Mouse (Mus musculus) right cerebral cortex, postnatal 36 days (tissue): ENCODE results near the gene Pth2.
"Not testable (repeated sequence)": the region's sequence is repeated elsewhere in the genome, so short reads cannot be mapped to it uniquely, and the experiment has no call there.

Experiments used
- DNase-seq, 2 experiments: peaks; one replicate each; pipeline ENCODE4 v3.0.0; 2022; ENCODE audit warnings: low spot score in 2 of 2, mixed read lengths in 1 of 2

Gene Pth2

GRCm38 (mm10) chr7:45173772-45174171 is 7.0 kb upstream of the Pth2 start:
- DNase-seq: not testable (repeated sequence)

DNA sequence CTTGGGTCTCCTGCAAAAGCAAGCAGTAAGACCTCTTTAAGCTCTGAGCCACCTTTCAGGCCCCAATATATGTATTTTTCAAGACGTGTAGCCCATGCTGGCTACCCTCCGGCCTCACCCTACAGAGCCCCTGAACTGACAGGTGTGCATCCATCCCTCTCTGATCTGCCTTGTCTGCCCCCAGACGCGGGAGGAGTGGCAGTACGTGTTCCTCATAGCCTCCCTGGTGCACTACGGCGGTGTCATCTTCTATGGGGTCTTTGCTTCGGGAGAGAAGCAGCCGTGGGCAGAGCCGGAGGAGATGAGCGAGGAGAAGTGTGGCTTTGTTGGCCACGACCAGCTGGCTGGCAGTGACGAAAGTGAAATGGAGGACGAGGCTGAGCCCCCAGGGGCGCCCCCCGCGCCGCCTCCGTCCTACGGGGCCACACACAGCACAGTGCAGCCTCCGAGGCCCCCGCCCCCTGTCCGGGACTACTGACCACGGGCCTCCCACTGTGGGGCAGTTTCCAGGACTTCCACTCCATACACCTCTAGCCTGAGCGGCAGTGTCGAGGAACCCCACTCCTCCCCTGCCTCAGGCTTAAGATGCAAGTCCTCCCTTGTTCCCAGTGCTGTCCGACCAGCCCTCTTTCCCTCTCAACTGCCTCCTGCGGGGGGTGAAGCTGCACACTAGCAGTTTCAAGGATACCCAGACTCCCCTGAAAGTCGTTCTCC is 6.1 kb upstream of the Pth2 start:
- no peak for DNase-seq

- no peak for DNase-seq
These were observed 5.4 kb upstream of the Pth2 start for GRCm38 (mm10) chr7:45175398-45175797.

DNA sequence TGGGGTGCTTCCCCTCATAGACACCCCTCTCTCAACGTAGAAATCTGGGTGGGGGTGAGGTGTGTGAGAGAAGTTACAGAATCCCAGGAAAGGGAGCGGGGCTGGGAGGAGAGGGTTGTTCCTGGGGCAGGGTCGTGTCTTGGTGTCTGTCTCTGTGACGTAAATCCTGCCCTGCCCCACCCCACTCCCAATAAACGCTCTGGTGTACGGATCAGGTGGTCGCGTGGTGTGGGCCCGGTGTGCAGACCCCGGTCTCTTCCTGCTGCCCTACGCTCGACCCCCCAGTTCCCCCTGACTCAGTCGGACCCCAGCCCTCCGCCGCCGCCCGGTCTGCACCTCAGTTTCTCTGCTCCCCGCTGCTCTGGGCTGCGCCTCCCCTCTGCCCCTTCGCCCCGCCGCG is 4.9 kb upstream of the Pth2 start:
- no peak for DNase-seq

- no peak for DNase-seq
These were observed 4.4 kb upstream of the Pth2 start for GRCm38 (mm10) chr7:45176356-45176755.

GRCm38 (mm10) chr7:45178550-45178949 is 2.2 kb upstream of the Pth2 start:
- DNase-seq: no peak

DNA sequence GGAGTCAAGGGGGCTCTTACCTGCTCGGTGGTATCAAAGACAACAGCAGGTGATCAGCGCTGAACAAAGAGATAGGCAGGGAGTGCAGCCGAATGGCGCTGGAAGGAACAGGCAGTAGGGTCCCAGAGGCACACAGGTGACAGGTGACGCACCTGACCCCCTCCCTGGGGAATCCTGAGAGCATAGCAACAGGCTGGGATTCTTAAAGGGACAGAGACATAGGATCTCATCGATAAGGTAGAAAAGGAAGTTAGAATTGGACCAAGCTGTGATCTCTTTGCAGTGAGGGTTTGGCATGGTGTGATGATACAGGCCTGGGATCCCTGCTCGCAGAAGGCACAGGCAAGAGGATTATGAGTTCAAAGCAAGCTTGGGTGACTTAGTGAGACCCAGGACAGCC is 1.3 kb upstream of the Pth2 start, which contains the start of gene Gfy:
Gfy (minus strand) TSS at position 101 of the 400 bp plus-strand sequence.
- no peak for DNase-seq

- DNase-seq: no peak
These were observed 745 bp downstream of the Pth2 start for GRCm38 (mm10) chr7:45181540-45181939.

DNA sequence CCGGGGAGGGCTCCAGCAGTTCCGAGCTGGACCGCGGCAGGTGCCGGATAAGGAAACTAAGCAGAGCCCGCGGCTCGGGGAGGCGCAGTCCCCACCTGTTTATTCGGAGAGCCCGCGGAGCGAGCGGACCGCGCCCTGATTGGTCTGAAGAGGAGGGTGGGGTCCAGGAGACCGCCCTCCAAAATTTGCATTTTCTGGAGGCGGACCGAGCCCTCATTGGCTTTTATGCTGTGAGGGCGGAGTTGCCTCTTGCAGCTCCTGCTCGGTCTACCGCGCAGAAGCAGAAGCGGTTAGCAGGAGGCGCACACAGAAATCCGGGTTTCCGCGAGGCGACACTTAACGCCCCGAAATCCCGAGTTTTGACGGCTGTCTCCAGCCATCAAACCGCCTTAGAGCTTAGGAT is 1.4 kb downstream of the Pth2 start:
- peak; percentile 80 to 87 for DNase-seq

DNA sequence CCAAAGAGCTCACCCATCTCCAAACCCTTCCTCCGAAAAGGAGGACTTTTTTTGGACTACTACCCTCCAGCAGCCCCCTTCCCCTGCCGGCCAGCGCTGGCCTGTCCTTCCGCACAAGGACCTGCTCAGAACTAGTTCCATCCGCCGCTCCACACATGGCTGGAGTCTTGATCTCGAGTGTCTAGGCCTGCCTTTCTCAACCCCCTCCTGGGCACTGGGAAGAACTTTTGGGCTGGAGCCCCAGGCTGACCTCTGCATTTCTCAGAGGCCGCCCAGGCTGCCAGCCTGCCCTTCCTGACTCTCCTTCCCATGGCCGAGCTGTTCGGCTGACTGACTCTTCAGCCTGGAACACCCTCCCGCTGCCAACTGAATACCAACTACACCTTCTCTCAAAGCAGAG is 1.8 kb downstream of the Pth2 start:
- no peak for DNase-seq

DNA sequence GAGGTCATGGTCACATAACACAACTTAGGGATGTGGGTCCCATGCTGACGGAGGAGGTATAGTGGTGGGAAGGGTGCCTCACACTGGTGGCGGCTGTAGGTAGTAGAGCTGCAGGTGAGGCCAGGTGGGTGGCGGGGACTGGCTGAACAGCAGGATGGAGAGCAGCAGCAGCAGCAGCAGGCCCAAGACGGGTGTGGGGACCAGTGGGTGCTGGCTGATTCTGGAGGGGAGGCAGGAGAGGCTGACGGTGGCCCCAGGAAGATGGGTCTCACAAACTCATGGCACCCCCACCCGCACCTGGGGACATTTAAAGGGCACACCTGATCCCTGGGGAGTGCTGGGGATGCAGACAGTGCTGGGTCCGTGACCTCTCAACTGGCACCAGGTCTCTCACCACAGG is 2.9 kb downstream of the Pth2 start:
- DNase-seq: no peak

- no peak for DNase-seq
These were observed 5.1 kb downstream of the Pth2 start for GRCm38 (mm10) chr7:45185921-45186320.

DNA sequence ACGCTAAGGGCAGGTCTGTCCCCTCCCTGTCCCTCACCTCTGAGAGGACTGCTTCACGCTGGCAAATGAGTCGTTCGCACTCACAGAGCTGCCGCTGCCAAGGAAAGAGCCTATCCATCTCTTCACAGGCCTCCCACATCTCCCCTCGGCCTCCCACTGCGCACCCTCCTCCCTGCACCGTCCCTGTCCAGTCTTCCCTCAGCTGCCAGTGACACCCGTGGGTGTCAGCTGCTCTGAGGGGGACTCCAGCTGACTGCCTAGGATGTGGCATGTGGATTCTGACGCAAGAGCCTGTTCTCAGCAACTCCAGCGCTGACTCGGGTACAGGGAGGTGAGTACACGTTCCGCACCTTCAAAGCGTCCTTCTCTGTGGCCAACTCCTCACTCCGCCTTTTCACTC is 8.8 kb downstream of the Pth2 start:
- peak in 1 of 2 experiments; percentile 80 for DNase-seq

GRCm38 (mm10) chr7:45190186-45190585 is 9.4 kb downstream of the Pth2 start:
- no peak for DNase-seq

GRCm38 (mm10) chr7:45191161-45191560 is 10.4 kb downstream of the Pth2 start:
- DNase-seq: no peak

DNA sequence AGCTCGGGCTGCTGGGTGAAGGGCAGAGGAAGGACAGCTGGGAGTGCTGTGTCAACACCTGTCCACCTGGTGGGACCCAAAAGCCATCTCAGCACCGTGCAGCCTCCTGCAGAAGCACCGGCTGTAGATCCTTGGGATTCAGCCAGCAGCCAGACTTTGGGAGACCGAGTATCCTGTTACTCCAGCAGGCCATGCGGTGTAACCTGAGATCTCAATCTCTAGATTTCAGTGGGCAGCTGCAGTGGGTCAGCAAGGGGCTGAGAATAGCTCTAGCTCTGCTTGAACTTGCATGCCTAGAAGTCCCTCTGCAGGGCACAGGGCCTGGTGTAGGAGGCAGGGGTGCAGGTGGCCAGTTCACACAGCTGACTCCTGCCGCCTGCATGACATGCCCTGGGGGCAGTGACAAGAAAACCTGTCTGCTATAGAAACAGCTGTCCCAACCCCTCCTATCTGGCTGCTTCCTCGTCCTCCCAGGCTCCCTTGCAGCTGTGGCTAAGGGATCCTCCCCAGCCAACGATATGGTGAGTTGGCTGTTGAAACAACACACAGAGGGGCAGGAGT is 11.1 kb downstream of the Pth2 start:
- DNase-seq: no peak

DNA sequence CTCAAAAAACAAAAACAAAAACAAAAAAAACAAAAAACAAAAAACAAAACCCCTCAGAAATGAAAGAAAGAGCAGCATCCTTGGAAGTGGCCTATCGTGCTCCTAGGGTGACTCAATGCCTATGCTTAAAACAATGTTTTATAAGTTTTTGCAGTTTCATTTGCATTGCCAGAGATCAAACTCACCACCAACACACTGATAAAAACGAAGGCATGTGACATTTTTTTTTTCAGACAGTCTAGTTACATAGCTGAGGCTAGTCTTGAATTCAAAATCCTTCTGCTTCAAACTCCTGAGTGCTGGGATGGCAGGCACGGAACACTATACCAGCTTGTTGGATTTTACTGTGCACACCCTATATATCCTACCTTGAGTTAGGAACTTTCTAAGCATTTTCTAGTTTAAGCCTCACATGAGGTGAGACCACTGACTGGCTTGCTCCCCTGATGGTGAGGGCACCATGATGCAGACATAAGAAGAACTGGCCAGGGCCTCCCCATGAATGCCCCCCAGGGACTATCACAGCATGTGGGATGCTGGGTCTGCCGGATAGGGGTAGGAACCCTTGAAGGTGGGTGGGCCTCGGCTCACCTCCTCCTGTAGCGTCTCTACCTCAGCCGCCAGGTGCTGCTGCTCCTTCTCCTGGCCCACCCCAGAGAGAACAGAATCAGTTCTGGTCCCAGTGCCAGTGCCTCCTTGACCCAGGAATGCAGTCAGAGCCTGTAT is 12.0 kb downstream of the Pth2 start:
- no peak for DNase-seq

GRCm38 (mm10) chr7:45193406-45193805 is 12.6 kb downstream of the Pth2 start:
- DNase-seq: no peak

- no peak for DNase-seq
These were observed 13.3 kb downstream of the Pth2 start for GRCm38 (mm10) chr7:45193871-45194785.

- no peak for DNase-seq
These were observed 14.8 kb downstream of the Pth2 start for GRCm38 (mm10) chr7:45195341-45196175.

DNA sequence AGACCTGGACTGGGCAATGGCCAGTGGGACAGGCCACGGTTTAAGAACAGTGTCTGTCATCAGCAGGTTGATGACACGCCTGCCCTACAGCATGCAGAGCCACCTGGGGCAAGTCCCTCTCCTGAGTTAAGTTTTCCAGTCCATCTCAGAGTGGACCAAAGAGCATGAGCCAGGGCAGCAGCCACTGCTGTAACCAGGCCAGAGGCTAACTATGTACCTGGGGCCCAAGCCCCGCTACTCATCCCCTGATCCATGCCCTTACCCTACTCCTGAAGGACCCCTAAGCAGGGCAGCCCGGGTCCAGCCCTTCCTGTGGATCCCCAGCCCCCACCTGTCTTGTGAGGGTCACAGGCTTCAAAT is 15.4 kb downstream of the Pth2 start:
- DNase-seq: no peak
